Mouse (Mus musculus) bone marrow, adult 2 months (tissue): Measurements from ENCODE around the gene Auts2. TPM values are rescaled to one million over a fixed set of nuclear protein-coding genes. Genes with fewer than 3 reads are reported as not detected.

Source experiments
- H3K27ac ChIP-seq: fragments of 200-500 bp; 2 replicates; pipeline ENCODE4 v1.5.1; 2012; ENCODE audit warnings: low read depth, mild to moderate bottlenecking, control low read depth, inconsistent platforms, low read length; ENCODE audit not compliant: control insufficient read depth, poor library complexity, insufficient read depth
- H3K4me1 ChIP-seq: fragments of 200-500 bp; 2 replicates; pipeline ENCODE4 v1.6.1; 2011; ENCODE audit warnings: low read length; ENCODE audit not compliant: control insufficient read depth, insufficient read depth
- H3K4me3 ChIP-seq: fragments of 200-500 bp; replicated peaks from 2 replicates; pipeline ENCODE3; 2011; ENCODE audit warnings: mild to moderate bottlenecking, low read depth, low read length, control low read depth; ENCODE audit not compliant: control insufficient read depth
- CTCF ChIP-seq: fragments of 200-500 bp; IDR thresholded peaks from 2 replicates; pipeline ENCODE4 v1.5.1; 2011; ENCODE audit warnings: low read length, control low read depth; ENCODE audit not compliant: control insufficient read depth, insufficient read depth
- POLR2A ChIP-seq: fragments of 200-500 bp; IDR thresholded peaks from 2 replicates; pipeline ENCODE4 v1.6.1; 2011; ENCODE audit warnings: low read depth, mild to moderate bottlenecking, control low read depth, low read length, borderline replicate concordance; ENCODE audit not compliant: control insufficient read depth
- WGBS: fragments of 180-500 bp; shearing (Covaris S2); methylation state at CpG from one replicate; pipeline ENCODE4 v1.1.7; 2018; 5-methylcytosine and 5-hydroxymethylcytosine counted together
- polyA plus RNA-seq: library from polyadenylated mRNA; stranded (reverse); fragments of >200 nt; gene quantifications from 2 replicates; pipeline ENCODE4 v1.2.4, GENCODE M21; 2011; ENCODE audit warnings: low replicate concordance; ENCODE audit not compliant: missing spikeins, insufficient read depth, insufficient read length

The Auts2 gene
- polyA plus RNA-seq, 1 experiment, result 1.5 TPM

GRCm38 (mm10) chr5:131838064-131838463 lies 705.1 kb downstream of the Auts2 start:
- 71% methylated on average over 6 of the region's 6 CpGs for WGBS
- Histone ChIP-seq H3K4me3 (no peak overlapping the region), H3K4me1 (no peaks in the 10 kb centered on the region), H3K27ac (no peak overlapping the region)
- TF ChIP-seq CTCF, result no peak
- TF ChIP-seq POLR2A, result no peak

- TF ChIP-seq POLR2A (no peak), CTCF (no peak)
- Histone ChIP-seq H3K27ac (no peak overlapping the region), H3K4me1 (no peaks in the 10 kb centered on the region), H3K4me3 (no peak overlapping the region)
- WGBS, result 69% methylated on average over 6 of the region's 6 CpGs
These were observed 707.0 kb downstream of the Auts2 start for GRCm38 (mm10) chr5:131836014-131836735.

- H3K4me1 ChIP-seq, result no peaks in the 10 kb centered on the region
- no peak for TF ChIP-seq POLR2A
- no peak for TF ChIP-seq CTCF
- WGBS, result 72% methylated on average over 19 of the region's 19 CpGs
- no peak overlapping the region for H3K4me3 ChIP-seq
- no peak overlapping the region for H3K27ac ChIP-seq
These were observed 710.0 kb downstream of the Auts2 start for GRCm38 (mm10) chr5:131832891-131833876.

GRCm38 (mm10) chr5:131830111-131830510 lies 713.0 kb downstream of the Auts2 start:
- Histone ChIP-seq H3K27ac (no peak overlapping the region), H3K4me3 (no peak overlapping the region), H3K4me1 (no peaks in the 10 kb centered on the region)
- WGBS, result 75% methylated on average over 6 of the region's 6 CpGs
- TF ChIP-seq CTCF (no peak), POLR2A (no peak)

GRCm38 (mm10) chr5:131829248-131829647 lies 713.9 kb downstream of the Auts2 start:
- no peak overlapping the region for H3K4me3 ChIP-seq
- H3K27ac ChIP-seq, result no peak overlapping the region
- H3K4me1 ChIP-seq, result no peaks in the 10 kb centered on the region
- 11% methylated on average over 3 of the region's 3 CpGs for WGBS
- TF ChIP-seq CTCF (no peak), POLR2A (no peak)

GRCm38 (mm10) chr5:131828607-131829006 lies 714.5 kb downstream of the Auts2 start:
- WGBS, result 67% methylated on average over 2 of the region's 2 CpGs
- H3K4me1 ChIP-seq, result no peaks in the 10 kb centered on the region
- no peak overlapping the region for H3K27ac ChIP-seq
- TF ChIP-seq CTCF (no peak), POLR2A (no peak)
- no peak overlapping the region for H3K4me3 ChIP-seq

GRCm38 (mm10) chr5:131826362-131827261 lies 716.5 kb downstream of the Auts2 start:
- 84% methylated on average over 8 of the region's 8 CpGs for WGBS
- no peaks in the 10 kb centered on the region for H3K4me1 ChIP-seq
- no peak for TF ChIP-seq POLR2A
- no peak for TF ChIP-seq CTCF
- no peak overlapping the region for H3K27ac ChIP-seq
- H3K4me3 ChIP-seq, result no peak overlapping the region

- Histone ChIP-seq H3K27ac (no peak overlapping the region), H3K4me3 (no peak overlapping the region), H3K4me1 (no peaks in the 10 kb centered on the region)
- WGBS, result 81% methylated on average over 3 of the region's 3 CpGs
- no peak for TF ChIP-seq CTCF
These were observed 717.7 kb downstream of the Auts2 start for GRCm38 (mm10) chr5:131825421-131825820.
